Comparison of ENCODE assay signal across 11 mouse cellular contexts in the genomic region with DNA sequence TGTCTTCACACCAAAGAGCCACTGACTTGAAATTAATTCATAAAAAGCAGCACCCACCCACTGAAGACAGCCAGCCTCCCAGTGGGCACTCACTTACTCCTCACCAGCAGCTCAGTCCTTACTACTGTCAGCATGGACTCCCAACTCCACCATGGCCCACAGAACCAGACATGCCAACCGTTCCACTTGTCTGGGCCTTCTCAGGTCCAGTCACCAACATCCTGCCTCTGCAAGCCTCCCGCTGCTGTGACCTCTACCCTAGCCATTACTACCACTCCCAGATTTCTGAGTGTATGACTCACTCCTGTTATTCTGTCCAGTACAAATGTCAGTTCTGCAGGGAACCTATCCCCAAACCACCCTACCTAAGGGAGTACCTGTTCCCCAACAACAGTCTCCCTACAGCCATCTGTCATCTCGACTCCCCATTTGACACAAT. TPM values are rescaled to one million over a fixed set of nuclear protein-coding genes. Genes with fewer than 3 reads are reported as not detected.
DNase-seq lines count a peak whose midpoint lies in the region; ATAC-seq and TF ChIP-seq lines count a peak whose summit lies in the region.
"Had no signal": no experiment of that assay in that cellular context is flagged by ENCODE, and none has a peak within 500 bp of the region (broad histone marks: within the 10 kb centered on the region; RNA-seq: fewer than 3 reads in every experiment).

No protein-coding gene starts in this region.

- H3K27me3 ChIP-seq in heart, embryonic 15.5 days: no peaks in the 10 kb centered on the region
- H3K27me3 ChIP-seq: forebrain, embryonic 15.5 days; lung, embryonic 15.5 days; neural tube, embryonic 12.5 days had no signal

- peak overlapping the region; percentile 25; the same call in 1 of the 2 replicates for H3K27ac ChIP-seq in heart, embryonic 15.5 days
- no peak overlapping the region for H3K27ac ChIP-seq in left cerebral cortex, adult 2 months
- H3K27ac ChIP-seq: forebrain, embryonic 15.5 days; lung, embryonic 15.5 days; neural tube, embryonic 12.5 days had no signal

- H3K9me3 ChIP-seq in heart, embryonic 15.5 days (replicated peaks): no peaks in the 10 kb centered on the region
- H3K9me3 ChIP-seq: forebrain, embryonic 15.5 days; lung, embryonic 15.5 days; neural tube, embryonic 12.5 days had no signal

- peaks cover 44% of the 10 kb centered on the region for H3K4me1 ChIP-seq in heart, embryonic 15.5 days (replicated peaks)
- H3K4me1 ChIP-seq: neural tube, embryonic 12.5 days had no signal

- H3K36me3 ChIP-seq in heart, embryonic 15.5 days: peaks cover 14% of the 10 kb centered on the region

- no peak overlapping the region for H3K9ac ChIP-seq in heart, embryonic 15.5 days
- H3K9ac ChIP-seq: forebrain, embryonic 15.5 days; lung, embryonic 15.5 days; neural tube, embryonic 12.5 days had no signal

- H3K4me2 ChIP-seq in heart, embryonic 15.5 days: no peak overlapping the region
- H3K4me2 ChIP-seq: forebrain, embryonic 15.5 days; lung, embryonic 15.5 days; neural tube, embryonic 12.5 days had no signal

- intact Hi-C loops in heart, postnatal 10 days (cut with DNase I): no loop called here
- intact Hi-C loops in left cerebral cortex, adult 2 months (cut with DNase I): no loop called here

- ATAC-seq in heart, embryonic 15.5 days (replicated peaks; ENCODE audit: insufficient number of reproducible peaks, insufficient read depth, low FRiP score, low read depth): no peak
- ATAC-seq: forebrain, embryonic 15.5 days had no signal

- DNase-seq in heart, adult 9 months (ENCODE audit: low spot score in 2 of 2): no peak
- DNase-seq in 3134 (ENCODE audit: extremely low read depth, insufficient read length, low spot score) (peak; percentile 68), 3T3-L1 (ENCODE audit: low read depth, low spot score) (peak; percentile 88)
- peak; percentile 22 to 25 for DNase-seq in heart, postnatal 10 days
- no peak for DNase-seq in layer of hippocampus, adult 8-10 months (ENCODE audit: low spot score in 2 of 2)
- DNase-seq in left cerebral cortex, adult 2 months (ENCODE audit: extremely low spot score in 1 of 2, low spot score in 2 of 2): no peak
- DNase-seq: cerebellum, postnatal 36 days had no signal

- no peak for TF ChIP-seq CTCF in left cerebral cortex, adult 2 months (IDR thresholded peaks at IDR 0.05)

- H3K4me3 ChIP-seq in heart, embryonic 15.5 days: no peak overlapping the region
- no peak overlapping the region for H3K4me3 ChIP-seq in left cerebral cortex, adult 2 months
- H3K4me3 ChIP-seq: forebrain, embryonic 15.5 days; lung, embryonic 15.5 days; neural tube, embryonic 12.5 days had no signal

- WGBS in heart, embryonic 15.5 days: 41% methylated on average over 3 of the region's 3 CpGs

RNA-seq across cellular contexts. Expression of a gene that starts 21.0 kb away (rescaled TPM):
- polyA plus RNA-seq in heart, embryonic 15.5 days (2015; fragmentation: Nextera tagmentation; extraction: Ambion mirVana): 211 and 262 TPM in 2 replicates
- 10 to 100 TPM; 84.6 to 90.3 TPM for total RNA-seq in heart, postnatal 10 days (2021)
- 100 to 1,000 TPM in 3 of 4 experiments, 10 to 100 TPM in 1; 96.3 to 112 (median 106) TPM for total RNA-seq in layer of hippocampus, adult 8-10 months (2022)
- total RNA-seq in left cerebral cortex, adult 2 months (2021): 100 to 1,000 TPM; 124 to 134 TPM

Comparison
In these comparisons a context has a peak if more than half of its experiments do, and no peak if none do; other contexts are left out.
1. DNase-seq: peak in 3134 (single experiment), 3T3-L1 (single experiment) and heart, postnatal 10 days (2 of 2); none in heart, adult 9 months (0 of 2), layer of hippocampus, adult 8-10 months (0 of 2) and left cerebral cortex, adult 2 months (0 of 2).